Mouse (Mus musculus) adrenal gland, postnatal 25 days (tissue): ENCODE measurements around the gene Vps51. TPM values are rescaled to one million over a fixed set of nuclear protein-coding genes. Genes with fewer than 3 reads are reported as not detected.

ENCODE experiments used
- DNase-seq: peaks from one replicate; pipeline ENCODE4 v3.0.0; 2021; ENCODE audit warnings: mixed read lengths
- long read RNA-seq: library from polyadenylated mRNA; stranded (forward); transcript quantifications from one replicate; pipeline ENCODE4 v2.0.0, GENCODE M21; 2021
- total RNA-seq: library from RNA; stranded (reverse); gene quantifications from 2 replicates; pipeline ENCODE4 v1.2.3, GENCODE M21; 2021

Gene Vps51
- 68.8 and 80.9 TPM in 2 replicates for total RNA-seq
- long read RNA-seq, transcript Vps51-201 (10 exons, 2,675 nt) = major isoform, 58 of 82 reads
- long read RNA-seq, partial matches to known transcripts = 8 of 82 reads
- long read RNA-seq, other reads (novel, unspliced or antisense) = 12 of 82 reads

DNA sequence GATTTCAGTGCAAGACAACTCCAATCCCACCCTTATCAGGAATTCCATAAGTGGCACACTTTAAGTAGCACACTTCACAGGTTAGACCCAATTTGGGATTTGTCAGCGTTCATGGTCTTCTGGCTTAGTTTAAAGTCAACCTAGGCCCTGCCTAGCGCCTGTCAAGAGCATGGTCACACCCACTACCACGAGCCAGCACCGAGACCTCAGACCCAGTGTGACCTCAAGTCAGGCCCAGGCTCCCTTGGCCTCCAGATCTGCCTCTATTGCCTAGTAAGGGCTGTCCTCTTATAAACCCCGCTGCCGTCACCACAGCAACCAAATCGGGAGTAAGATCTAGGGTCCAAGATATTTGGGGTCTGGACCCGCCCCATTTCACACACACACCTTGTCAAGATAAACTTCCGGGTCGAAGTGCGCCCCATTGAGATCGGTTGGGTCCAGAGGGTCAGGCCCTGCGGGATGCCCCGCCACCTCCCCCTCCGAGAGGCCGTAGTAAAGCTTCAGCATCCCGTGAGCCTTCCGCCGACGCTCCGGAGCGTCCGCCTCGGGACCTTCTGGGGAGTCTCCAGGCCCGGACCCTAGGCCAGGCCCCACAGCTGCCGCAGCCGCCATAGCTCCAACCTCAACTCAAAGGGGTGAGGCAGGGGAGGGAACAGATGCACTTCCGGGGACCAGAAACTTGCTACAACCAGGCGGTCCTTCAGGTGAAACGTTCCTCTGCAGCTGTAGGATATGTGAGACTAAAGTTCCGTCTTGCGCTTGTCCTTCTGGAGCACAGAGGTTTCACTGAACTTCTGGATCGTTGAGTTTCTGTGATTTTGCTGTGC lies at the start of gene Vps51:
Gene Vps51, minus strand, starts transcription at position 668 of the 830 bp plus-strand sequence.
- DNase-seq = peak; percentile 72

DNA sequence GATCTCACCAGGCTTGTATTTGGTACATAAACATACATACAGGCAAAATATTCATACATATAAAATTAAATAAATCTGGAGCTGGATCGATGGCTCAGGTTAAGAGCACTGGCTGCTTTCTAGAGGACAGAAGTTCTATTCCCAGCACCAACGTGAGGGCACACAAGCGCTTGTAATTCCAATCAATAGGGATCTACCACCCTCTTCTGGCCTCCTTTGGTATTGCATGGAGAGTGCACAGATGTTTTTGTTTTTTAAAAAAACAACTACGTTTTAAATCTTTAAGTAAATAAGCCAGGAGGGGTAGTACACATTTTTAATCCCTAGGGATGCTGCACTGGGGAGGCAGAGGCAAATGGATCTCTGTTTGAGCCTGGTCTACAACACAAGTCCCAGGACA lies 49.3 kb upstream of the Vps51 start:
- no peak for DNase-seq

DNA sequence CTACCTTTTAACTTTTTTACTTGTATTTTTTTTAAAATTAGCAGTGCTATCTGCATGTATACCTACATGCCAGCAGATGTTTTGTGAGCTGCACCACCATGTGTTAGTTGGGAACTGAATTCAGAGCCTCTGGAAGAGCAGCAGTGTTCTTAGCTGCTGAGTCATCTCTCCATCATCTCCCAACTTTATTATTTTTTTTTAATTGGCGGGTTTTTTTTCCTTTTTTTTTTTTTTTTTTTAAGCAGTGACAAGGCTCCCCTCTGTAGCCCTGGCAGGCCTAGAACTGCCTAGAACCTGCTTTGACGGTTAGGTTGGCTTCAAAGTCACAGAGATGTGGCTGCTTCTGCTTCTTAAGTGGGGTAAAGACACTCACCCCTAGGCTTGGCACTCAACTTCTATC lies 47.9 kb upstream of the Vps51 start:
- DNase-seq = no peak

DNA sequence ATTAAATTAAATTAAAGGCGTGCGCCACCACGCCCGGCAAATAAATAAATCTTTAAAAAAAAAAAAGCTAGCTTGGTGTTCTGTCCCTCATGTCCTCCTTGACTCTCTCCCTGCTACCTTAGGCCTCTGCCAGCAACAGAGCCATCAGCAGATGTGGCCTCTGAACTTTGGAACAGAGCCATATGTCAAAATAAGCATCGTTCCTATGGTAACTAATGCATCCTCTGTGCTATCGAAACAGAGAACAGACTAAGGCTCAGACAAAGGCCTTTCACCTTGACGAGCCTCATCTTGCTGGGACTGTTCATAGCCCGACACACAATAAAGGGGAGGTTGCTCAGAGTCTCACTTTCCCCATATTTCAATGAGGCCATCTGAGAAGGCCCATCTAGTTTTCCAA lies 46.3 kb upstream of the Vps51 start:
- no peak for DNase-seq

DNA sequence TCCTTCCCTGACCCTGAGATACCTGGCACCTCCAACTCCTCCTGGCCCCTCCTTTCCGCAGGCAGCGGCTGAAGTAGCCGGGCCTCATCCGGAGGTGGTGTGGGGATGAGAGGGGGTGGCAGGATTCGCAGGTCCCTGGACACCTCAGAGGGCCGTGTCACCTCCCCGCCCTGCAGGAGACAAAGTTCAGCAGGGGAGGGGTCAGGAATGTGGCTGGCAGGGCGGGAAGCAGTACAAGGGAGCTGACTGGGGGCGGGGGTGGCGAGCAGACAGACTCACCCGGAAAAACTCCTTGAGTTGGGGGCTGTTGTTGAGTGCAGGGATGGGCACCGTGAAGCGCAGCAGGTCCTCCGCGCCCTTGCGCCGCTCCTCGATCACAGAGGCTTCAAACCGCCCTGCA lies 44.7 kb upstream of the Vps51 start:
- no peak for DNase-seq

DNA sequence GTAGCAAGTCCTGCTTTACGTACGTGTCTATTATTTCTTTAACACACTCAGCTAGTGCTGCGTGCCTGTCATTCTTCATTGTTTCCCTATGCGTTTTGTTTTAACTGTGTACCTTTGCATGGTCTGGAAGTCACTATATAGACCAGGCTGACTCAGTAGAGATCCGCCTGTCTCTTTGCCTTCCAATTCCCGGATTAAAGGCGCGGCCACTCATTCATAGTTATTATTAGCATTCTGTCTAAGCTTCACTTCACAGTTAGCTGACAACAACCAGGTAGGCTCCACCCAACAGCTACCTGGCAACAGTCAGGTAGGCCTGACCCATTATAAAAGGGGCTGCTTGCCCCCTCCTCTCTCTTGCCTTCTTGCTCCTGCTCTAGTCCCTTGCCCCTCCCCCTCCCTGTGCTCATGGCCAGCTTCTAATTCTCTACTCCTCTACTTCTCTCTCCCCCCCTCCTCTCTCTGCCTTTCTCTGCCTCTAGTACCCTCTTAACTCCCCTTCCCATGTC lies 41.7 kb upstream of the Vps51 start:
- DNase-seq = no peak

DNA sequence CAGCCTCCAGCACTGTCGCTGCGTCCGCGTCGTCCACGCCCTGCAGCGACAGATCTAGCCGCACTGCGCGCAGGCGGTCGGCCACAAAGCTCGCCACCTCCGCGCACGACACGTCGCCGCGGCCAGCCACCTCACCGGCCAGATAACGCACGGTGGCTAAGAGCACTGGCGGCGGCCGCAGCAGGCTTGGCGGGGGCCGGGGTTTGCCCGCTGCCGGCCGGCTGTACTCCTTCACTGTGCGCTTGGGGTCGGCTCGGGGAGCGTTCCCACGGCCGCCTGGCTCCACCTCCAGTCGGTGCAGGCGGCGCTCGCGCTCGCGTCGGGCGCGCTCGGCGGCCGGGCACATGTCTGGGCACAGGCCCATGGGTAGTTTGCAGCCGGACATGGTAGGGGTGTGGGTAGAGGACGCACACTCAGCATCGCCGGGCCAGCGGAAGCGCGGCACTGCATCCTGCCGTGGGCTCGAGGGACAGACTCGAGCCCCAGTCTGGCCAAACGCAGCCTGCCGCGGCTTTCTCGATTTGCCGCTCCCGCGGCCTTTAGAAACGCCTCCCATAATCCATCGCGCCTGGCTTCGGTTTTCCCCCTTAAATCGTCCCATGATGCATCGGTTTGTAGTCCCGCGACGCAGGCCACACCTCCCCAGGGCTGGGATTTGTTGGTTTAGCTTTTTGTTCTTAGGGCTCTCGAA lies 41.1 kb upstream of the Vps51 start, which contains the start of gene Sac3d1:
Gene Sac3d1, minus strand, starts transcription at position 665 of the 691 bp plus-strand sequence.
- peak; percentile 85 for DNase-seq

DNA sequence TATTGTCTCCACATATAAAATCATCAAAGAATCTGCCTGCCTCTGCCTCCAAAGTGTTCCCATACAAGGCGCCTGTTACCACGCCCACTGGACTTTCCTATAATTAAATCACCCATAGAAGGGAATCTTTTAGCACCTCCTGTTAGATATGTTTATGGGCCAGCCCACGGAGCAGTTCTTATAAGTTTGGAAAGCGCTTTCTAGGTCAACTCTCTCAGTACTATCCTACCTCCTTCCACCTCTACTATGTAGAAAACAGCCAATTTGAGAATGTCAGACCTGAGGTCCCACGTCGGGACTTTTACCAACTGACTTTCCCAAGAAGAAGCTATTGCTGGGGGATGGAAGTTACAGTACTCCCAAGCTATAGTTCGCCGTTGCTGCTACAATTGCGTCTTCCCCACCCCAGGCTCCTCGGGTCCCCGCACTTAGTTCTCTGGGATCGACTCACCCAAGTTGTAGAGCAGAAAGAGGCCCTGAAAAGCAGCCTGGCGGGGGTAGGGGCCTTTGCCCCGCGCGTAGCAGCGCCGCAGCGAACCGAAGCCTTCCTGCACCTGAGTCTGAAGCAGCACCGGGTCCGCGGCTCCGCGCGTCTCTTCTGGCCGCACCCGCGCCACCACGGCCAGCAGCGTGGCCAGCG lies 40.4 kb upstream of the Vps51 start:
- no peak for DNase-seq

DNA sequence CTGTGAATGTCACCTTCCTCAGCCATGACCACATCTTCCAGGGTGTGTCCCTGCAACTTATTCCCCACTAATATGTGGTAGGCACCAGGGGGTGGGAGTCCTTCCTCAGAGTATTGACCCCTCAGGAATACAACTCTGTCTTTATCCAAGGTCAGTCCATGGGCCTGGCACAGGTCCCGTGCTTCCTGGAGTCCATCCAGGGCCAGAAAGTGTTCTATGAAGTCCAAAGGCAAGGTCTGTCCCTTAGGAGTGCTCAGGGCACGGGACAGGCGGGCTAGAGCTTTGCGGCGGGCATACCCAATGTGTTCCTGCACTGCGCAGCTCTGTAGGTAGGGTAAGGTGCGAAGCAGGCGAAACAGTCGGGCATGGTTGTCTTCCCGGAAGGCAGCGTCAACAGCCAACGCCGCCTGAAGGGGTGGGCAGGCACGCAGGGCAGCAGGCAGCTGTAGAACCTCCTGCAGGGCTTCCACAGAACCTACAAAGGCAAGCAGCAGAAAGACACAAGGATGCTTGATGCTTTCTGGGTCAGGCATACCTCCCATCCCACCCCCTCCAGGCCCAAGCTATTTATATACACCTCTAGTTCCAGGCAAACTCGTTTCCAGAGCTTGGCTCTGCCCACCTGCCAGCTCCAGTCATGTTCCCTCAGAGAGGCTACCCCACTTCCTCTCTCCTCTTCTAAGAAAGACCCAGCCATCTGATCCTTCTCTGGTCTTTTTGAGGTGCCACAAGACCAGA lies 39.3 kb upstream of the Vps51 start:
- peak; percentile 38 for DNase-seq

DNA sequence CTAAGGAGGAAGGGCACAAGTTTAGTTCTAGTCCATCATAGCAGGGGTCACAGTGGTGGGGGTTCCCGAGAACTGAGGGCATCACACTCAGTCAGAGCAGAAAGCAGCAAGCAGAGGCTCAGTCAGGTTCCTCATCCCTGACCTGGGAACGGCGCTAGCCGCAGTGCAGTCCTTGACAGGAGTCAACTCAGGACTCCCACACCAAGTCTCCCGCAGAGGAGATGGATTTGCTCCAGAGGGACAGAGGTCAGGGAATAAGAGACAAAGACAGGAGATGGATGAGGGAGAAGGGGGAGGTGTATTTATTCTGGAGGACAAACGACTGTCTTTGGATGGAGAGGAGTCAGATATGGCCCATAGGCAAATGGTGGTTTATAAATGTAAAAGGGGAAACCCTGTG lies 36.1 kb upstream of the Vps51 start:
- no peak for DNase-seq

DNA sequence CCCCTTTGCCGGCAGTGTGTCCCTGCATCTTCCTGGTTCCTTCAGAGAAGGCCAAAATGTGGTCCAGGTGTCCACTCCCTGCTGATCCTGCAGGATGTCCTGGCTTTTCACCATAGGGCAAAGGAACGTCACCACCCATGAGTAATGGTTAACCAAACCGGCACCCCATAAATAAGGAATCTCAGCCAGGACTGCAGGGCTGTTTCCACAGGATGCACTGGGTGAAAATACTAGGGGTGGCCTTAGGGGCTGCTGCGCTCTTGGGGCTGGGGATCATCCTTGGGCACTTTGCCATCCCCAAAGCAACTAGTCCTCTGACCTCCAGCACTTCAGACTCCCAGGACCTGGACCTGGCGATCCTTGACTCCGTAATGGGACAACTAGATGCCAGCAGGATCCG lies 28.6 kb upstream of the Vps51 start, which contains the start of gene Naaladl1:
Gene Naaladl1, plus strand, starts transcription at position 197 of the 400 bp plus-strand sequence.
- no peak for DNase-seq

DNA sequence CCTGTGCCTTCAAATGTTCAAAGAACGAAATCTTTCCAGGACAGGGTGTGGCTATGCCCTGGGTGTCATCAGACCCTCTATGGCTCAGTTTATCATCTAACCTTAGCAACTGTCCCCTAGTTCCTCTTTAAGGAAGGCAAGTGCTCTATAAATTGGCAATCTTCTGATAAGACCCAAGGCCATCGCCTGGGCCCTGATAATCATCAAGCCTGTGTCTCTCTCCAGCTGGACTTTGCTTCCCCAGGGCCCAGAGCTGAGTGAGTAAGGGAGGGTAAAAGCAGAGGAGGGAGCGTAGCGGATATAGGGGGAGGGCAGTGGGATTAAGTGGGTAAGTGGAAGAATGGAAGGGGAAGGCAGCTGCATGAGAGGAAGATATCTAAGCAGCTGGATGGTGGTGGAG lies 27.4 kb upstream of the Vps51 start:
- DNase-seq = no peak

DNA sequence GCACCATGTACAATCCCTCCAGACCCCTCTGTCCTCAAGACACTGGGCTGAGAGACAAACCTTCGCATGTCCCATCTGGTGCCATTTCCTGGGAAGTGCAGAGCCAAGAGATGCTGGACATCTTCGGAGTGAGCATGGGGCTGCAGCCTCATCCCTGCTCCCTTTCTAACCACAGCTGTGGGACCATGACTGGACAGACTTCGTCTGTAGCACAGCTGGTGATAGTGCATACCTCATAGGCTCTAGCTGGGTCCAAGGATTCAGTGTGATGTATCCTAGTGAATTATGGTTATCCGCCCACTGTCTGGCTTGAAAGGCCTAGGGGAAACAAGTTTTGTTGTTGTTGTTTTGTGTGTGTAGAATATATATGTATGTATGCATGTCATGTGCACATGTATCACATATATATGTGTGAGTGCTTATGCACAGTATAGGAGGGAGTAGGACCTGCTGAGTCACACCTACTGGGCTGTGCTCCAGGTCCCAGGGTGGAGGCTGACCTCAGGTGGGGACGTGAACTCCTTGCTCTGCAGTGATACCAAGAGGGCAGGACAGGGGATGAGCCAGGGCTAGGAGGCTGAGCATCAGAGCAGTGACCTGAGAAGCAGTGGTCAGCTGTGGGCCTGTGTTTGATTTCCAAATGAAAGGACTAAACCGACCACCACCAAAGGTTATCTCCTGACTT lies 25.3 kb upstream of the Vps51 start:
- no peak for DNase-seq

DNA sequence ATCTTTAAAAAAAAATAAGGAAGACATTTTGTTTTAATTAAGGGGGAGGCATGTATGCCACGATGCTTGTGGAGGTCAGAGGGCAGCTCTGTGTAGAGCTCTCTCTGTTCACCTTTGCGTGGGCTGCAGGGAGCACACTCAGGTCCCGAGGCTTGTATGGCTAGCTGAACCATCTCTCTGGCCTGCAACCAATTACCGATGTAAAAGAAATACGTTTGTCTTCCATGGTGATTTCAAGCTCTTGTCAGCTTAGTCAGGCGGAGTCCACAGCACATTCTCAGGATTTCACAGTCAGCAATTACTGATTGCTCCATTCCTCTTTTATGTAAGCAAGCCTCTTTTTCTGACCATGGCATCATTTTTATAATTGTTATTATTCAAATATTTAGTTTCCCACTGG lies 24.2 kb upstream of the Vps51 start:
- no peak for DNase-seq

DNA sequence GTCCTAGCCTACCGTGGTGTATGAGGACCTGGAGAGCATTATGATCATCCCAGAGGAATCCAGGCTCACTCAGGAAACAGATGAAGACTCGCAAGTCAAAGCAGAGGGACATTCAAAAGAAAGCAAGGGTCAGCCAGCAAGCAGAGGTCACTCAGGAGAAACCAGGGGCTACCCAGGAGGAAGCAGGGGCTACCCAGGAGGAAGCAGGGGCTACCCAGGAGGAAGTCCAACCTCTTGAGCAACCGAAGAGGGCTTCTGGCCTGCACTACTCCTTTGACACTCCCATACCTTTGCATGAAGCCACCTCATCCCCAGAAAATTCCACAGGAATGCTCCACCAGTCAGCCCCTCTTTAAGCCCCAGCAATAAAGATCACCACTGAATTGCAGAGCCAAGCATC lies 20.8 kb upstream of the Vps51 start:
- no peak for DNase-seq

DNA sequence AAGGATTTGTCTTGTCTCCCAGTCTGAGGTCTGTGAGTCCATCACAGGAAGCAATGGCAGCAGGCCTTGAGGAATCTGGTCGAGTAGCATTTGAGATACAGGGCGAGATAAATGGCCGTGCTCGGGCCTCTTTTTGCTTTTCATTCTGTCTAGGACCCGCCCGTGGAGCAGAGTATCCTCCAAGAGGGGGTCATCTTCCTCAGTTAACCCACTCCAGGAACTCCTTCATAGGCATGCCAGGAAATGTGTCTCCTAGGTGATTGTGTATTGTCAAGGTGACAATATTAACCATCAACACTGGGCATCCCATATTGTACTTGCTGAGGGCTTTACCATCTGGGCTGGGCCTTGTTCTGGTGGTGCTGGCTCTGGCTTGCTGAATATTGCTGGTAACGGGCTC lies 17.1 kb upstream of the Vps51 start, which contains the start of gene AC131692.1:
Gene AC131692.1, plus strand, starts transcription at position 301 of the 400 bp plus-strand sequence.
- DNase-seq = no peak

DNA sequence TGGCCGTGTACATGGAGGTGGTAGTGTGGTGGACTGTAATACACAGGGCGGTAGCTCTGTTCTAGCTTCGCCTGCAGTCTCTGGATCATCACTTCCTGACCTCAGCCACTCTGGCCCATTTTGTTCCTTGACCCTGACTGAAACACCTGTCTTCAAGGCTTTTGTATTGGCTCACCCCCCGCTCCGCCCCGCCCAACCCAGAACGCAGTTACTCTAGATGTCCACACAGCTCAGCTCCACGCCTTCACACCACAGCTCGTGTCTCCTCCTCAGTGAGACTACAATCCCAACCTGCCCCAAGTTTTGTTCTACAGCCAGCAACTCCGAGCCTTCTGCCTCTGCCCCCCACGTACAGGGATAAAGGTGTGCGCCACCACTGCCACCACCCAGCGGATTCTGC lies 11.8 kb upstream of the Vps51 start:
- no peak for DNase-seq

DNA sequence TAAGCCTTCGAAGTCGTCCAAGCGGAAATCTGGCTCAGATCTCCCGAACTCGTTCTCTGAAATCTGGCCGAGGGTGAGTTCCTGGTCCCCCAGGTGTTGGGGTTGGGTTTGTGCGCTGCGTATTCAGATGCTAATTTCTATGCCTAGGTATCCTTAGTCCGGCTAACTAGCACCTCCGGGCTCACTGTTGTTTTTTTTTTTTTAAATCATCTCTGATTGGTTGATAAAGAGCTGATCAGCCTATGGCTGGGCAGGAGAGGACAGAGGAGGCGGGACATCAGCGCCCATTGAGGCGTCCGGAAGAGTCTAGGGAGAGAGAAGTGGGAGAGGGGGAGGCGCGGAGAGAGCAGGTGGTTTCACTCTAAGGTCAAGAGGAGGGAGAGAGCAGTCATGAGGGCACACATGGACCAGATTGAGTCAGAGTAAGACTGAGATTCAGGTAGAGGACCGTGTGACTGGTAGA lies 8.4 kb upstream of the Vps51 start:
- peak; percentile 48 for DNase-seq

DNA sequence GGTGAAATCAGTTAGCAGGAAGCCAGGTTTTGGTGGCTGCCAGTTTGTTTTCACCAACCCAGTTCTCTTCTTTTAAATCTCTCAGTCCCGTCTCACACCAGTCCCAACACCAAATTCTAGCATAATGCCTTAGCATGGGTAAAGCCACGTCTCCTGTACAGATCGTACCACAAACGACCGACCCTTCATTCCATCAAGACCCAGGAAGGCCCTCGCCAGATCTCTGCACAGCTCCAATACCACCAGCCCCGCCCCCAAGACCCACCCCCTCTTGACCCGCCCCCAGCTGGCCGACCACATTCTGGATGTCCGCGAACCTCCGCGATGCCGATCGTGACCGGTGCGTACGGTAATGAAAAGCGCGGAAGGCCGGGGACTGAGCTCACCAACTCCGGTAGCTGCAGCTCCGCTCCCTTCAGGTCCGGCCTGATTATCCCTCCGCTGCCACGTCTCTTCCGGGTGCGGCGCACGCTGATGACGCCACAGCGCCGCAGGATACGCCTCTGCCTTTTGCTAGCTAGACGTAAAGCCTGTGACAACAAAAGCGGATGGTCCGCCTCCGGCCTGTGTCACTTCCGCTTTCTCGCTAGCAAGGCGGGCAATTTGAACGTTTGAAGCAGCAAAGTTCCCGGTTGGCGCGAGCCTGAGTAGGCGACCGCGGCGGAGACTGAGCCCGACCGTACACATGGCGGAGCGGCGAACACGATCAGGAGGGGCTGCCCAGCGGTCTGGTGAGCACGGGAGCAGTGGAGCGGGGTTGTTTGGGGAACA lies 7.6 kb upstream of the Vps51 start, which contains the start of the genes Zfpl1 and Cdca5:
Gene Zfpl1, minus strand, starts transcription at position 479 of the 771 bp plus-strand sequence.
Gene Cdca5, plus strand, starts transcription at position 506 of the 771 bp plus-strand sequence.
- DNase-seq = peak; percentile 94

DNA sequence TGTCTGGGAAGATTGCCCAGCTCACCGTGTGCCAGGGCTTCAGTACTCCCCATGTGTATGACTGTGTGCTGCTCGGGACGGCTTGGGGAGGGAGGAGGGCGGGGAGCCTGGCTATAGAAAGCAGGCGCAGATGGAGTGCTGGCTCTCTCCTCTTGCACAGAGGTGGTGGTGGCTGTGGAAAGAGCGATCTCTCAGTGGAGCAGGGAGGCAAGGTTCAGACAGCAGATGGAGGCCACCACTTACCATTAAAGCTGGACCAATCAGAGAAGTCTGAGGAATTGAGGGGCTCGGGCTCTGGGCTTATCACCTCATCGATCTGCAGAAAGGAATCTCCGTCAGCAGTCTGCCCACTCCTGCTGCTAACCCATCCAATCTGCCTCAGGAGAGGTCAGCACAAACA lies 5.1 kb upstream of the Vps51 start, which contains the start of gene Gm28374:
Gene Gm28374, minus strand, starts transcription at position 101 of the 400 bp plus-strand sequence.
- no peak for DNase-seq
